Mouse (Mus musculus) adrenal gland, adult 2 months (tissue): Measurements from ENCODE around the gene Olfr1412. TPM values are rescaled to one million over a fixed set of nuclear protein-coding genes. Genes with fewer than 3 reads are reported as not detected.

Experiments used
- DNase-seq: peaks from one replicate; pipeline ENCODE4 v3.0.0; 2021
- polyA plus RNA-seq: library from polyadenylated mRNA; depleted of rRNA; stranded (reverse); fragments of >200 nt; gene quantifications from 2 replicates; pipeline ENCODE4 v1.2.3, GENCODE M21; 2012; rRNA removed
- total RNA-seq, 2 experiments: library from RNA; stranded (reverse); gene quantifications; 2 replicates each; pipeline ENCODE4 v1.2.3; 2021

Gene Olfr1412
- total and polyA plus RNA-seq, 3 experiments, result not detected

DNA sequence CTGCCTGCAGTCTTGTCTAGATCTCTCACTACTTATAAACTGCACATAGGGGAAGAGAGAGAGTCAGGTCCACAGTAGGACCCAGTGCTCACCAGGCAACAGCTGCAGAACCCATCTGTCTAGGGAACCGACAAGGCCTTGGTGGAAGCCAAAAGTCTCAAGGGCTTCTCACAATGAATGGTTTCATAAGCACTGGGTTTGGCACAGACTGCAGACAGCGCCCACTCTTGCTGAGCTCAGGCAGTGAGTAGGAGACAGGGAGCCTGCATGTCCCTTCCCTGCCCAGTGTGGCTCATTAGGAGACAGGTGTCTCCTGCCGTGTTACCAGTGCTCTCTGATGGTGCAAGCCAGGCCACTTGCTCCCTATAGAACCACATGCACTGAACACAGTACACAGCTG is 52.6 kb downstream of the Olfr1412 start:
- peak; percentile 74 for DNase-seq

DNA sequence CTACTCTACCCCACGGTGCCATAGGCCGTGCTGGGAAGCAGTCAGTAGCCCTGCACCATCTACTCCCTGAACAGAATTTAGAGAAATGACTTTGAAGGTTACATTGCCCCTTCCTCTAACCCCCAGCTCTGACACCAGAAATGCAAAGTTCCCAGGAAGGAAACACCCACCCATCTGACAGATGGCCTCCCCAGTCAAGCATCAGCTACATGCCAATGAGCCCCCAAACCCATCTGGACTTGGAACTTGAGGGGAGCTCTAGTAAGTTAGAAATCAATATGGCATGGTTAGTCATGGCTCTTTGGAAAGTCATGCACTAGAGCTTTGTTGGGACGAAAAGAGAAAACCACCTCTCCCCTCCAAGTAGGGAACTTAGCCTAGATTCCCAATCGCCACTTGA is 53.2 kb downstream of the Olfr1412 start:
- DNase-seq, result no peak

DNA sequence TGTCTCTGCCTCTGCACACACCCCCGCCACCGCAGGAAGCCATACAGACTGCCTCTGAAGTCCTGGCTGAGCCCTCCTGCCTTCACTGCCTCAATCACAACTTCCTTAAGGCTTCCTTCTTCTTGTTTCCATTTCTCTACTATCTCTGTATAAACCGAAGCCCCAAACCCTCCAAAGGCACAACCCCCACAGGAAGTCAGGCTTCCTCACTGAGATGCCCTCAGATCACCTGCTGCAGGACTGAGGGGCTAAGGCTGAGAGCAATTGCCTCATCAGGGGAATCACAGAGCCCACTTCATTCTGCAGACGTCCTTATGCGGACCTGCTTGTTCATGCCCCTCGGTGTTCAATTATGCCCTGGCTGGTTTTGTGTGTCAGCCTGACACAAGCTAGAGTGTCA is 54.8 kb downstream of the Olfr1412 start:
- peak; percentile 0 for DNase-seq

Other genes starting within 250 kb of the Olfr1412 start
- gene Ndufa10, start 111.9 kb upstream of the Olfr1412 start, total RNA-seq, result 100 to 1,000 TPM; 428 to 515 TPM
- 106 and 107 TPM in 2 replicates for gene Ndufa10, start 111.9 kb upstream of the Olfr1412 start, polyA plus RNA-seq
- not detected for gene Olfr1416, start 100.7 kb upstream of the Olfr1412 start, total RNA-seq
- not detected in 2 replicates for gene Olfr1416, start 100.7 kb upstream of the Olfr1412 start, polyA plus RNA-seq
- not detected for gene Olfr1415, start 89.7 kb upstream of the Olfr1412 start, total RNA-seq
- not detected in 2 replicates for gene Olfr1415, start 89.7 kb upstream of the Olfr1412 start, polyA plus RNA-seq
- gene Olfr1414, start 67.1 kb upstream of the Olfr1412 start, total RNA-seq, result not detected
- gene Olfr1414, start 67.1 kb upstream of the Olfr1412 start, polyA plus RNA-seq, result not detected in 2 replicates
- not detected for gene Olfr1413, start 14.5 kb upstream of the Olfr1412 start, total RNA-seq
- not detected in 2 replicates for gene Olfr1413, start 14.5 kb upstream of the Olfr1412 start, polyA plus RNA-seq
- gene Olfr1411, start 8.6 kb downstream of the Olfr1412 start, total RNA-seq, result not detected
- not detected in 2 replicates for gene Olfr1411, start 8.6 kb downstream of the Olfr1412 start, polyA plus RNA-seq
- gene Olfr1410, start 20.0 kb downstream of the Olfr1412 start, total RNA-seq, result not detected
- gene Olfr1410, start 20.0 kb downstream of the Olfr1412 start, polyA plus RNA-seq, result not detected in 2 replicates
- gene Olfr12, start 32.0 kb downstream of the Olfr1412 start, total RNA-seq, result not detected
- gene Olfr12, start 32.0 kb downstream of the Olfr1412 start, polyA plus RNA-seq, result not detected in 2 replicates
- 100 to 1,000 TPM; 320 to 351 TPM for gene Cops9, start 56.2 kb downstream of the Olfr1412 start, total RNA-seq
- gene Cops9, start 56.2 kb downstream of the Olfr1412 start, polyA plus RNA-seq, result 51.9 and 62.0 TPM in 2 replicates
- not detected for gene Otos, start 63.1 kb downstream of the Olfr1412 start, total RNA-seq
- 0.47 and 0.74 TPM in 2 replicates for gene Otos, start 63.1 kb downstream of the Olfr1412 start, polyA plus RNA-seq
- 10 to 100 TPM; 61.7 to 84.3 TPM for gene Gpc1, start 245.9 kb downstream of the Olfr1412 start, total RNA-seq
- gene Gpc1, start 245.9 kb downstream of the Olfr1412 start, polyA plus RNA-seq, result 43.3 and 49.8 TPM in 2 replicates